Mouse (Mus musculus) CH12.LX (cell line): ENCODE measurements around the gene Prmt3. TPM values are rescaled to one million over a fixed set of nuclear protein-coding genes. Genes with fewer than 3 reads are reported as not detected.

Experiments used
- DNase-seq: peaks from one replicate; pipeline ENCODE4 v3.0.0-alpha.2; 2013; ENCODE audit errors: extremely low read depth
- H3K27ac ChIP-seq: 2 replicates; pipeline ENCODE4 v1.5.1; 2012; ENCODE audit warnings: low read depth, mild to moderate bottlenecking, control low read depth, moderate library complexity; ENCODE audit not compliant: insufficient read depth
- H3K27me3 ChIP-seq: replicated peaks from 2 replicates; pipeline ENCODE3; 2012; ENCODE audit warnings: inconsistent platforms
- H3K36me3 ChIP-seq, 2 experiments: replicated peaks in 1 of 2; 2 replicates each; pipeline versions ENCODE3 to v1.6.1; 2012; ENCODE audit warnings: inconsistent platforms in 1 of 2, low read length in 1 of 2, mild to moderate bottlenecking in 1 of 2, mixed read lengths in 1 of 2, moderate library complexity in 1 of 2; ENCODE audit not compliant: control insufficient read depth in 1 of 2, insufficient read depth in 1 of 2
- H3K4me1 ChIP-seq, 2 experiments: 2 replicates each; pipeline ENCODE4 v1.6.1; 2012; ENCODE audit warnings: inconsistent platforms in 1 of 2, moderate library complexity in 1 of 2; ENCODE audit not compliant: insufficient read depth in 2 of 2, control insufficient read depth in 1 of 2
- H3K4me2 ChIP-seq: 2 replicates; pipeline ENCODE4 v1.6.1; 2012; ENCODE audit warnings: low read depth, mild to moderate bottlenecking, control low read depth; ENCODE audit not compliant: poor library complexity, insufficient read depth, severe bottlenecking
- H3K4me3 ChIP-seq, 3 experiments: fragments of 150-350 bp in 1 of 3; sonication (generic) in 1 of 3; replicated peaks in 1 of 3; 2 replicates each; pipeline versions ENCODE3 to v1.5.1; 2011 to 2012; ENCODE audit warnings: low read depth in 2 of 3, low read length in 2 of 3, mild to moderate bottlenecking in 2 of 3, moderate library complexity in 2 of 3, control low read depth in 1 of 3, improper control_type of control experiment in 1 of 3, inconsistent platforms in 1 of 3, mixed read lengths in 1 of 3; ENCODE audit not compliant: poor library complexity in 1 of 3
- H3K79me2 ChIP-seq: replicated peaks from 2 replicates; pipeline ENCODE4 v1.6.1; 2012; ENCODE audit warnings: mild to moderate bottlenecking, moderate library complexity; ENCODE audit not compliant: control insufficient read depth, poor library complexity, insufficient read depth, severe bottlenecking; ENCODE audit errors: extremely low read depth
- H3K9ac ChIP-seq: 2 replicates; pipeline ENCODE4 v1.6.1; 2012; ENCODE audit warnings: low read depth, mild to moderate bottlenecking, control low read depth, moderate library complexity; ENCODE audit not compliant: insufficient read depth
- H3K9me3 ChIP-seq: replicated peaks from 2 replicates; pipeline ENCODE3; 2012; ENCODE audit warnings: low read length, inconsistent platforms, mixed read lengths
- EP300 ChIP-seq: IDR thresholded peaks from 2 replicates; pipeline ENCODE4 v1.6.1; 2011; ENCODE audit warnings: low read length, improper control_type of control experiment
- ETS1 ChIP-seq: conservative IDR thresholded peaks from 2 replicates; pipeline ENCODE4 v1.6.1; 2012; ENCODE audit warnings: low read depth, mild to moderate bottlenecking, inconsistent platforms, low read length, improper control_type of control experiment, moderate library complexity
- GABPA ChIP-seq: IDR thresholded peaks from 2 replicates; pipeline ENCODE4 v1.6.1; 2012; ENCODE audit warnings: low read depth, low read length, improper control_type of control experiment, inconsistent platforms; ENCODE audit not compliant: insufficient replicate concordance
- HCFC1 ChIP-seq: IDR thresholded peaks from 2 replicates; pipeline ENCODE4 v1.6.1; 2012; ENCODE audit warnings: low read depth, mild to moderate bottlenecking, inconsistent platforms, low read length, improper control_type of control experiment
- IRF4 ChIP-seq: IDR thresholded peaks from 2 replicates; pipeline ENCODE4 v1.6.1; 2014; ENCODE audit warnings: low read depth, mild to moderate bottlenecking, inconsistent platforms, low read length, improper control_type of control experiment
- JUND ChIP-seq: conservative IDR thresholded peaks from 2 replicates; pipeline ENCODE4 v1.6.1; 2011; ENCODE audit warnings: low read depth, low read length, improper control_type of control experiment
- MYC ChIP-seq: IDR thresholded peaks from 2 replicates; pipeline ENCODE4 v1.6.1; 2011; ENCODE audit warnings: low read depth, mild to moderate bottlenecking, improper control_type of control experiment, low read length
- NELFE ChIP-seq: IDR thresholded peaks from 2 replicates; pipeline ENCODE4 v1.6.1; 2011; ENCODE audit warnings: low read depth, low read length, improper control_type of control experiment
- TBP ChIP-seq: conservative IDR thresholded peaks from 2 replicates; pipeline ENCODE4 v1.6.1; 2011; ENCODE audit warnings: low read depth, low read length, improper control_type of control experiment
- TCF12 ChIP-seq: IDR thresholded peaks from 2 replicates; pipeline ENCODE4 v1.6.1; 2014; ENCODE audit warnings: low read depth, mild to moderate bottlenecking, inconsistent platforms, low read length, improper control_type of control experiment
- UBTF ChIP-seq: IDR thresholded peaks from 2 replicates; pipeline ENCODE4 v1.6.1; 2012; ENCODE audit warnings: low read depth, mild to moderate bottlenecking, inconsistent platforms, low read length, improper control_type of control experiment, moderate library complexity
- USF2 ChIP-seq: conservative IDR thresholded peaks from 2 replicates; pipeline ENCODE4 v1.6.1; 2011; ENCODE audit warnings: low read depth, low read length, improper control_type of control experiment
- ZC3H11A ChIP-seq: IDR thresholded peaks from 2 replicates; pipeline ENCODE4 v1.6.1; 2012; ENCODE audit warnings: low read depth, mild to moderate bottlenecking, inconsistent platforms, low read length, improper control_type of control experiment
- ZKSCAN1 ChIP-seq: IDR thresholded peaks from 2 replicates; pipeline ENCODE4 v1.6.1; 2012; ENCODE audit warnings: low read depth, inconsistent platforms, low read length, improper control_type of control experiment, borderline replicate concordance
- dilution Hi-C: fragments of 300-500 bp; cut with MboI; formaldehyde crosslinking; loops from 2 replicates; pipeline ENCODE4 v1.14.3; 2020; ENCODE audit warnings: low sequenced_read_pairs; ENCODE audit not compliant: extremely low pct_unique_long_range_greater_than_20kb, extremely low pct_ligation_motif_present
- in situ Hi-C: fragments of 300-500 bp; cut with MboI; formaldehyde crosslinking; loops from 3 replicates; pipeline ENCODE4 v1.14.3; 2019; ENCODE audit warnings: low sequenced_read_pairs, low pct_ligation_motif_present, low pct_unique_long_range_greater_than_20kb, mixed read lengths
- polyA plus RNA-seq: library from polyadenylated mRNA; unstranded; fragments of >175 nt; gene quantifications from 2 replicates; pipeline ENCODE4 v1.2.1, GENCODE M21; 2012; ENCODE audit warnings: low read depth; ENCODE audit not compliant: insufficient read length
- total RNA-seq, 2 experiments: library from RNA; depleted of rRNA; stranded (reverse); fragments of 300-350 nt in 1 of 2; fragments of >200 nt in 1 of 2; gene quantifications; 2 replicates each; pipeline ENCODE4 v1.2.3; 2012 to 2014

Gene Prmt3
- total and polyA plus RNA-seq, 3 experiments: 47.9 to 86.0 (median 54.5) TPM

- H3K36me3 ChIP-seq: peaks cover 0 to 2% of the 10 kb centered on the region in 2 experiments
- no peak overlapping the region for H3K4me2 ChIP-seq
- TF ChIP-seq JUND (no peak), UBTF (no peak), ZC3H11A (no peak), GABPA (no peak), TBP (no peak), NELFE (no peak), ZKSCAN1 (no peak), ETS1 (no peak), EP300 (no peak), TCF12 (no peak), HCFC1 (no peak), IRF4 (no peak), USF2 (no peak), MYC (no peak)
Observed at GRCm38 (mm10) chr7:49774396-49774795, 3.8 kb upstream of the Prmt3 start.

DNA sequence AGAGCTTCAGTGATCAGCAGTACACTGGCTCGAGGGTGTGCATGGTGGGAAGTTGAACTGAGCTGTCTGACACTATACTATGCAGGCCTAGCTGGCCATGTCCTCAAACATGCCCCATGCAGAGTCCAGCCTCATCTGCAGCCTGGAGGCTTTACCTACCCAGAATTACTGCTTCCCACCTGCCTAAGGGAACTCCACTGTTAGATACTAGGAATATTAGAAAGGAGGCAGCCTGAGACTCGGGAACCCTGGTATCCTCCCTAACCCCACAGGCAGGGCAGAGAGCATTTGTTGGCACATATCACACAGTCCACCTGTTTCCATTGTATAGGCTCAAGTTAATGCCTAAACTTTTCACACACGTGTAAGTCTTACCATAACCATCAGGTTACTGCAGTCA lies 561 bp upstream of the Prmt3 start:
- H3K4me2 ChIP-seq: no peak overlapping the region
- peaks cover 7 to 23% of the 10 kb centered on the region in 2 experiments; a peak in 3 of 4 replicates for H3K4me1 ChIP-seq
- TF ChIP-seq ZKSCAN1: no peak
- in situ Hi-C loops (no loop called here), dilution Hi-C loops (no loop called here)
- H3K36me3 ChIP-seq: peaks cover 19 to 30% of the 10 kb centered on the region in 2 experiments
- no peak for DNase-seq
- H3K79me2 ChIP-seq: peaks cover 9% of the 10 kb centered on the region
- H3K27me3 ChIP-seq: no peaks in the 10 kb centered on the region
- no peak overlapping the region for H3K27ac ChIP-seq
- H3K4me3 ChIP-seq: no peak overlapping the region
- H3K9me3 ChIP-seq: no peaks in the 10 kb centered on the region
- no peak overlapping the region for H3K9ac ChIP-seq

More at GRCm38 (mm10) chr7:49774396-49774795, 3.8 kb upstream of the Prmt3 start:
- H3K79me2 ChIP-seq: peaks cover 7% of the 10 kb centered on the region
- no peaks in the 10 kb centered on the region for H3K27me3 ChIP-seq
- H3K4me1 ChIP-seq: peaks cover 5 to 11% of the 10 kb centered on the region in 2 experiments; a peak in 3 of 4 replicates
- no peaks in the 10 kb centered on the region for H3K9me3 ChIP-seq
- DNase-seq: no peak
- in situ Hi-C loops: no loop called here
- no peak overlapping the region for H3K4me3 ChIP-seq
- H3K27ac ChIP-seq: no peak overlapping the region
- no peak overlapping the region for H3K9ac ChIP-seq
- dilution Hi-C loops: no loop called here
